Mouse (Mus musculus) midbrain, embryonic 14.5 days (tissue): ENCODE measurements at regions not wholly inside any gene's neighbourhood (a gene's known extent, or its start where the extent isn't known, plus 50 kb on each side); places are given as distances from the start of the nearest gene placed in this dataset.
A peak's percentile ranks its signal among the peaks of the same experiment; 100 is the strongest.

ENCODE experiments used
- ATAC-seq: fragments of 200-750 bp; cut with Nextera tagmentation; 2 replicates; pipeline ENCODE4 v1.8.0; 2017; ENCODE audit warnings: moderate number of reproducible peaks, moderate library complexity; ENCODE audit not compliant: low FRiP score, low TSS enrichment
- DNase-seq: peaks from one replicate; pipeline ENCODE4 v3.0.0-alpha.2; 2015
- H3K27ac ChIP-seq: fragments of 300-500 bp; sonication (generic); replicated peaks from 2 replicates; pipeline ENCODE4 v1.5.1; 2014; ENCODE audit warnings: mild to moderate bottlenecking, low read depth, low read length, moderate library complexity
- H3K27me3 ChIP-seq: fragments of 300-500 bp; sonication (generic); 2 replicates; pipeline ENCODE4 v1.6.1; 2014; ENCODE audit warnings: low read length, control low read depth, mixed read lengths; ENCODE audit not compliant: control insufficient read depth, insufficient read depth
- H3K36me3 ChIP-seq: fragments of 300-500 bp; sonication (generic); 2 replicates; pipeline ENCODE4 v1.6.1; 2014; ENCODE audit warnings: low read length, control low read depth; ENCODE audit not compliant: control insufficient read depth, insufficient read depth
- H3K4me1 ChIP-seq: fragments of 300-500 bp; sonication (generic); 2 replicates; pipeline ENCODE4 v1.6.1; 2014; ENCODE audit warnings: mild to moderate bottlenecking, antibody characterized with exemption, low read length, control low read depth; ENCODE audit not compliant: control insufficient read depth, insufficient read depth
- H3K4me2 ChIP-seq: fragments of 300-500 bp; sonication (generic); 2 replicates; pipeline ENCODE4 v1.6.1; 2014; ENCODE audit warnings: mild to moderate bottlenecking, low read length, moderate library complexity
- H3K4me3 ChIP-seq: fragments of 300-500 bp; sonication (generic); replicated peaks from 2 replicates; pipeline ENCODE4 v1.5.1; 2014; ENCODE audit warnings: low read depth, low read length
- H3K9ac ChIP-seq: fragments of 300-500 bp; sonication (generic); replicated peaks from 2 replicates; pipeline ENCODE4 v1.6.1; 2014; ENCODE audit warnings: mild to moderate bottlenecking, low read length, moderate library complexity
- H3K9me3 ChIP-seq: fragments of 300-500 bp; sonication (generic); 2 replicates; pipeline ENCODE4 v1.6.1; 2016; ENCODE audit warnings: low read length, control low read depth, mixed read lengths; ENCODE audit not compliant: control insufficient read depth
- WGBS: fragments of 180-500 bp; shearing (Covaris S2); extraction: QIAGEN DNeasy Blood & Tissue Kit; methylation state at CpG from one replicate; pipeline ENCODE4 v1.1.7; 2014; 5-methylcytosine and 5-hydroxymethylcytosine counted together

GRCm38 (mm10) chr13:60237091-60237490 lies 59.9 kb upstream of the Gas1 start:
- no peak overlapping the region for H3K9ac ChIP-seq
- ATAC-seq, result no peak
- no peak for DNase-seq
- no peaks in the 10 kb centered on the region for H3K4me1 ChIP-seq
- no peaks in the 10 kb centered on the region for H3K27me3 ChIP-seq
- H3K27ac ChIP-seq, result no peak overlapping the region
- no peak overlapping the region for H3K4me3 ChIP-seq
- no peaks in the 10 kb centered on the region for H3K36me3 ChIP-seq
- H3K9me3 ChIP-seq, result no peaks in the 10 kb centered on the region
- H3K4me2 ChIP-seq, result no peak overlapping the region
- 89% methylated on average over 3 of the region's 3 CpGs for WGBS

GRCm38 (mm10) chr13:60242447-60243109 lies 65.4 kb upstream of the Gas1 start:
- Histone ChIP-seq H3K36me3 (no peaks in the 10 kb centered on the region), H3K27me3 (no peaks in the 10 kb centered on the region), H3K27ac (no peak overlapping the region), H3K9ac (no peak overlapping the region), H3K4me1 (no peaks in the 10 kb centered on the region), H3K9me3 (no peaks in the 10 kb centered on the region), H3K4me3 (no peak overlapping the region), H3K4me2 (no peak overlapping the region)
- 65% methylated on average over 8 of the region's 8 CpGs for WGBS
- DNase-seq, result peak; percentile 31
- no peak for ATAC-seq

GRCm38 (mm10) chr13:60243110-60243481 lies 65.9 kb upstream of the Gas1 start:
- Histone ChIP-seq H3K4me1 (no peaks in the 10 kb centered on the region), H3K9me3 (no peaks in the 10 kb centered on the region), H3K4me3 (no peak overlapping the region), H3K9ac (no peak overlapping the region), H3K36me3 (no peaks in the 10 kb centered on the region), H3K4me2 (no peak overlapping the region), H3K27ac (no peak overlapping the region), H3K27me3 (no peaks in the 10 kb centered on the region)
- DNase-seq (no peak), ATAC-seq (no peak)
- WGBS, result 51% methylated on average over 4 of the region's 4 CpGs

- DNase-seq, result no peak
- 73% methylated on average over 7 of the region's 7 CpGs for WGBS
Measured at GRCm38 (mm10) chr13:60255162-60255561, 78.0 kb upstream of the Gas1 start.

GRCm38 (mm10) chr13:60255715-60256114 lies 78.5 kb upstream of the Gas1 start:
- ATAC-seq, result no peak
- Histone ChIP-seq H3K4me3 (no peak overlapping the region), H3K4me1 (no peaks in the 10 kb centered on the region), H3K9ac (no peak overlapping the region), H3K36me3 (no peaks in the 10 kb centered on the region), H3K27ac (no peak overlapping the region), H3K9me3 (no peaks in the 10 kb centered on the region), H3K4me2 (no peak overlapping the region), H3K27me3 (no peaks in the 10 kb centered on the region)
- no peak for DNase-seq
- 57% methylated on average over 7 of the region's 7 CpGs for WGBS

More at GRCm38 (mm10) chr13:60255162-60255561, 78.0 kb upstream of the Gas1 start:
- H3K4me1 ChIP-seq, result no peaks in the 10 kb centered on the region
- no peak overlapping the region for H3K4me3 ChIP-seq
- no peaks in the 10 kb centered on the region for H3K27me3 ChIP-seq
- H3K4me2 ChIP-seq, result no peak overlapping the region
- no peaks in the 10 kb centered on the region for H3K9me3 ChIP-seq
- no peak for ATAC-seq
- H3K9ac ChIP-seq, result no peak overlapping the region
- no peaks in the 10 kb centered on the region for H3K36me3 ChIP-seq
- H3K27ac ChIP-seq, result no peak overlapping the region

- WGBS, result 78% methylated on average over 8 of the region's 8 CpGs
- H3K4me3 ChIP-seq, result no peak overlapping the region
- no peak overlapping the region for H3K9ac ChIP-seq
- no peak overlapping the region for H3K27ac ChIP-seq
- H3K27me3 ChIP-seq, result no peaks in the 10 kb centered on the region
- H3K9me3 ChIP-seq, result no peaks in the 10 kb centered on the region
- H3K36me3 ChIP-seq, result no peaks in the 10 kb centered on the region
- H3K4me2 ChIP-seq, result no peak overlapping the region
- no peaks in the 10 kb centered on the region for H3K4me1 ChIP-seq
- DNase-seq (no peak), ATAC-seq (no peak)
Measured at GRCm38 (mm10) chr13:60256997-60257396, 79.8 kb upstream of the Gas1 start.

GRCm38 (mm10) chr13:60257878-60258277 lies 80.7 kb upstream of the Gas1 start:
- Histone ChIP-seq H3K27me3 (no peaks in the 10 kb centered on the region), H3K4me2 (no peak overlapping the region), H3K36me3 (no peaks in the 10 kb centered on the region), H3K4me3 (no peak overlapping the region), H3K27ac (no peak overlapping the region), H3K4me1 (no peaks in the 10 kb centered on the region), H3K9me3 (no peaks in the 10 kb centered on the region), H3K9ac (no peak overlapping the region)
- 80% methylated on average over 3 of the region's 3 CpGs for WGBS
- DNase-seq, result no peak
- ATAC-seq, result no peak

- Histone ChIP-seq H3K27ac (no peak overlapping the region), H3K9me3 (no peaks in the 10 kb centered on the region), H3K4me2 (no peak overlapping the region), H3K27me3 (no peaks in the 10 kb centered on the region), H3K4me1 (no peaks in the 10 kb centered on the region), H3K36me3 (no peaks in the 10 kb centered on the region), H3K9ac (no peak overlapping the region), H3K4me3 (no peak overlapping the region)
- ATAC-seq (no peak), DNase-seq (no peak)
- 71% methylated on average over 11 of the region's 11 CpGs for WGBS
Measured at GRCm38 (mm10) chr13:60262449-60263028, 85.4 kb upstream of the Gas1 start.

GRCm38 (mm10) chr13:60264504-60264903 lies 87.3 kb upstream of the Gas1 start:
- Histone ChIP-seq H3K9me3 (no peaks in the 10 kb centered on the region), H3K4me2 (no peak overlapping the region), H3K4me3 (no peak overlapping the region), H3K9ac (no peak overlapping the region), H3K36me3 (no peaks in the 10 kb centered on the region), H3K27ac (no peak overlapping the region), H3K4me1 (no peaks in the 10 kb centered on the region), H3K27me3 (no peaks in the 10 kb centered on the region)
- ATAC-seq, result no peak
- no peak for DNase-seq
- 95% methylated on average over 4 of the region's 4 CpGs for WGBS
